Mouse (Mus musculus): Measurements from ENCODE around the gene Lrrk1. TPM values are rescaled to one million over a fixed set of nuclear protein-coding genes. Genes with fewer than 3 reads are reported as not detected.

Gene Lrrk1
- 8.8 TPM for polyA plus RNA-seq (2017; shearing (Covaris generic))

GRCm38 (mm10) chr7:66387813-66388521, at the start of gene Lrrk1:
Gene Lrrk1 (minus strand): TSS chr7:66388350.

GRCm38 (mm10) chr7:66427437-66428161, 39.4 kb upstream of the Lrrk1 start, which contains the start of gene Aldh1a3:
Gene Aldh1a3 (minus strand): TSS chr7:66427517.

GRCm38 (mm10) chr7:66365904-66366303, 22.2 kb downstream of the Lrrk1 start, which contains the start of gene Gm10974:
Gene Gm10974 (plus strand): TSS chr7:66365905.

Other genes starting within 250 kb of the Lrrk1 start
- not detected for gene Gm10974, start 22.4 kb downstream of the Lrrk1 start, polyA plus RNA-seq (2017; shearing (Covaris generic))
- gene Aldh1a3, start 39.2 kb upstream of the Lrrk1 start, polyA plus RNA-seq (2017; shearing (Covaris generic)) = 0.54 TPM

All from inflammation-experienced regulatory T-cells, adult 16 weeks (primary cell).